Mouse (Mus musculus) macrophage (primary cell): ENCODE data around the gene Gli2. TPM values are rescaled to one million over a fixed set of nuclear protein-coding genes. Genes with fewer than 3 reads are reported as not detected.

Experiments used
- H3K27ac ChIP-seq: fragments of 350-480 bp; formaldehyde crosslinking; 2 replicates; pipeline ENCODE4 v1.9.0; 2021
- H3K36me3 ChIP-seq: fragments of 350-480 bp; formaldehyde crosslinking; 2 replicates; pipeline ENCODE4 v1.9.0; 2021; ENCODE audit errors: inconsistent target
- H3K4me3 ChIP-seq: fragments of 350-480 bp; formaldehyde crosslinking; 2 replicates; pipeline ENCODE4 v1.9.0; 2021; ENCODE audit errors: inconsistent target
- H3K79me2 ChIP-seq: fragments of 350-480 bp; formaldehyde crosslinking; 2 replicates; pipeline ENCODE4 v1.9.0; 2021; ENCODE audit errors: inconsistent target
- WGBS: methylation state at CpG from one replicate; pipeline ENCODE4 v1.1.7; 2026; ENCODE audit warnings: inconsistent platforms; ENCODE audit not compliant: missing documents; 5-methylcytosine and 5-hydroxymethylcytosine counted together
- polyA plus RNA-seq: library from polyadenylated mRNA; stranded (reverse); fragments of 250-400 nt; gene quantifications from 3 replicates; pipeline ENCODE4 v1.2.4, GENCODE M21; 2018; ENCODE audit warnings: inconsistent platforms

Gene Gli2
- polyA plus RNA-seq, 1 experiment from 2014 or later, result not detected

DNA sequence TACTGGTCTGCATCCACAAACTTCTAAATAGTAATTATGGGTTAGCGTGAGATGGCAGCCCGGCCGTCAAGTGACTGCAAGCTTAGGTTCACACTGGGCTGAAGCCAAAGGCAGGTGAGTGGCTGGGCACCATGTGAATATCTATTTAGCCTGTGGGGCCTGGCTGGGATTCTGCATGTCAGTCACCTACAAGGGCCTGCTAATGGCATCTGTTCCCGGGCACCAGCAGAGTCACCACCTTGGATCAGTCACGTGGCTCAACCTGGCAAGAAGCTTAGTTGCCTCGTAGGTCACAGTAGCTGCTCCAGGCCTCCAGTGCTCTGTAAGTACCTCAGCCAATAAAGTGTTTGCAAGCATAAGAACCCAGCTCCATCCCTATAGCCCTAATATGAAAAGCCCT, 131.2 kb downstream of the Gli2 start:
- H3K4me3 ChIP-seq, result no peak overlapping the region
- no peaks in the 10 kb centered on the region for H3K79me2 ChIP-seq
- WGBS, result 89% methylated on average over 6 of the region's 6 CpGs
- no peaks in the 10 kb centered on the region for H3K36me3 ChIP-seq
- no peak overlapping the region for H3K27ac ChIP-seq

DNA sequence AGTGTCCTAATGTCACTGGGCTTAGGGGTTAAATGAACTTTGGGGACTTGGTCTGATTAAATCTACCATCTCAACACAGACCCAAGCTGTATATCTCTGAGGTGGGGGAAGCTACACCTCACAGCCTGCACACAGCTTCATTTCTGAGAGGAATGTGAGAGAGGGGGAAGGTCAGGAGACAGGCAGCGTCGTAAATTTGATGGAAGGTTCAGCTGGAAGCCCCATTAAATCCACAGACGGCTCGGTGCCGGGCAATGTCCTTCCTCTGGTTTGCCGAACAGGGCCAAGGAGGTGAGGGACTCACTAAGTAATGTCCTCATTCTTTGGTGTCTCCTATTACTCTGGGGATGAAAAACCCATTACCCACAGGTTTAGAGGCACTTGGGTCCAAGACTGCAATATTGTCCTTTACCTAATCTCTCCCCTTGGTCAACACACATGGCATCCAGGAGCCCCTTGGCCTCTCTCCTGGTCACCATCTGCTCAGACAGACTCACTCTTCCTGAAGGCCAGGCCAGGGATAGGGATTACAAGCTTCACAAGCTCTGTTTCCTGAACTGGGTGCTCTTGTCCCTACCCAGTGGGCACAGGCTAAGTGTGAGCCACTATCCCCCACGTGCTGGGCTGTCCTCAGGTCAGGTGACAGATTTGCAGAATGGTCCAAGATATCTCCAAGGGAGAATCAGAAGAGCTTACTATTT, 135.7 kb downstream of the Gli2 start:
- H3K79me2 ChIP-seq, result no peaks in the 10 kb centered on the region
- 91% methylated on average over 7 of the region's 7 CpGs for WGBS
- H3K36me3 ChIP-seq, result no peaks in the 10 kb centered on the region
- no peak overlapping the region for H3K27ac ChIP-seq
- no peak overlapping the region for H3K4me3 ChIP-seq

DNA sequence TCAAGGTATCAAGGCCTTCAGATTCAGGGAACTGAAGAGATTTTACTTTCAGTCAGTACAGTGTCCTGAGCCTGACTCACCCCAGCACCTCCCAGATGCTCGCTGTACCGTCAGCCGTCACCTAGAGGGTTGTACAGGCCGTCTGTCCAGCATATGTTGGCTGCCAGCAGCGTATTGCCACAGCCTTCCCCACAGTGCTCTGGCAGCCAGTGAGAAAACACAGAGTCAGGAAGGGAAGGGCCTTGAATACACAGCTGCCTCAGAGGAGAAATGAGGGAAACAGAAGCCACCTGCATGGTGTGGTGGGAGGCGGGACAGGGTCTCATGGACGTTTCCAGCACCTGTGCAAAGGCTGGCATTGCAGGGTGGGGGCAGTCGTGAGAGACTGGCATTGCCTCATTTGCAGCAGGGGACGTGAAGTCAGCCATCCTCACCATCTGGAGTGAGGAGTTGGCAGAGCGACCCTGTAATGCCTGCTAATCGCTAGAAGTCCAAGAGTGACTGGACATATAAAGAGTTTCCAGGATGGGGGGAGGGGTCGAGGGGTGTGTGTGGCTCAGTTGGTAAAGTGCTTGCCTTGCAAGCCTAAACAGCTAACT, 136.8 kb downstream of the Gli2 start:
- Histone ChIP-seq H3K27ac (no peak overlapping the region), H3K79me2 (no peaks in the 10 kb centered on the region), H3K4me3 (no peak overlapping the region), H3K36me3 (no peaks in the 10 kb centered on the region)
- WGBS, result 79% methylated on average over 12 of the region's 12 CpGs

DNA sequence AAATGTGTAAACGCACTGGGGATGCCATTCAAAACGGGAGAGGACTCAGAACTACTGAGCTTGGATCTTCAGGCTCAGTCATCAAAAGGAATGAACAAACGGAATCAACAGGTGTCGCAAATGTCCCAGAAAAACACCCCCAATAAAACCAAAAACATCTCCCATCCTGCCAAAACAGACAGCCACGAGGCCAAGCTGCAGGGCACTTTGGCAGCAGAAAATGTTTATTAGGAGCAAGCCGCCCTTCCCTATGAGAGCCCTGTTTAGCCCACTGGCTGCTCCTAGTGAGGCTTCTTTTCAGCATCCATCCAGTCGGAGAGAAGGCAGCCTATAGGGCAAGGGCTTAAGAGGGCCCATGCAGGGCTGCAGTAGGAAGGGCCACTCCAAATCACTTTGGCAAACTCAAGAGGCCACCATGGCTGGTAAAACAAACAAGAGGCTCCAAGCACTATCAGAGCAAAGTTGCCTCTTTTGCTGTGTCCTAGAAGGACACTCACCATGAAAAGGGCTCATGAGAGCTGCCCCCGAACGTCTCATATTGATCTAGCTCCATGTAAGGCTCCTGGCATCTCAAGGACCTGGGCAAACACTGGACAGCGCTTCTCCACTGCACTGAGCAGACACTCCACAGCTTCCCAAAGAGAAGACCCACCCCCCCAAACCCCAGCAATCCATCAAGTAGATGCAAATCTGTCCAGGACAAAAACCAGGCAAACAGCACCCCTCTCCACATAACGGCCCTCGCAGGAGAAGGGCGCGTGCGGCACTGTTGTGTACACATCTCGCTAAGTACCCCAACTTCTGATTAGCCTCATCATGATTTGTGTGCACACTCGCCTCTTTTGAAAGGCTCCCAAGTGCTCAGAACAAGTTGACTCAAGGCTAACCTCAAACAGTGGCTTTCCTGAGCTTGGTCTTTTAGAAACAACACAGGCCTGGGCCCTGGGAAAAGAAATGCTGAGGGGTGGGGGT, 139.7 kb downstream of the Gli2 start:
- WGBS, result 84% methylated on average over 17 of the region's 17 CpGs
- Histone ChIP-seq H3K79me2 (no peaks in the 10 kb centered on the region), H3K36me3 (no peaks in the 10 kb centered on the region), H3K4me3 (no peak overlapping the region), H3K27ac (no peak overlapping the region)

DNA sequence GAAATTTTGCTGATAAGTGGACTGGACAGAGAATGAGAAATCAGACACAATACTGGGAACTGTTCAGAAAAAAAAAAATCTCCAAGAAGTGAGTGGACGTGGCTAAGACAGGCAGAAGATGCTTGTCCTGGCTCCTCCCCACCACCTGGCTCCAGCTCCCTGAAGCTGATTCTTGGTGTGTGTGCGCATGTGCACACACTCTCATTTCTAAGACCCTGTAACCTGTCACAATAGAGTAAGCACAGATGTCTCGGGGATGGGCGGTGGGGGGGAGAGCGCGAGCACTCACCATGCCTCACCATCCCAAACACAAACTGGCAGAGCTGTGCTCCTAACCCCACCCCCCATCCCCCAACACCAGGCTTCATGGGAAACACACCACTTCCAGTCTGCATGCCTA, 140.5 kb downstream of the Gli2 start:
- Histone ChIP-seq H3K79me2 (no peaks in the 10 kb centered on the region), H3K27ac (no peak overlapping the region), H3K36me3 (no peaks in the 10 kb centered on the region), H3K4me3 (no peak overlapping the region)
- 91% methylated on average over 6 of the region's 6 CpGs for WGBS

DNA sequence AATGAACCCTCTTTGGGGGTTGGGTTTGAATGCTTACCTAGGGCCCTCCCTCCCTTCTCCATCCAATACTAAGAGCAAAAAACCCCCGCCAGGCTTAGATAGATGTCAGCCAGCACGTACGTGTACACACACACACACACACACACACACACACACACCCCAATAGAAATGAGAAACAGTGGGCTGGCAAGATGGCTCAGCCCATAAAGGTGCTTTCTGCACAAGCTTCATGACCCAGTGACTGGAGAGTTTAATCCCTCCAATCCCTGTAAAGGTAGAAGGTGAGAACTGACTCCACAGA, 142.0 kb downstream of the Gli2 start:
- Histone ChIP-seq H3K79me2 (no peaks in the 10 kb centered on the region), H3K27ac (no peak overlapping the region), H3K36me3 (no peaks in the 10 kb centered on the region), H3K4me3 (no peak overlapping the region)
- WGBS, result 93% methylated on average over 3 of the region's 3 CpGs

DNA sequence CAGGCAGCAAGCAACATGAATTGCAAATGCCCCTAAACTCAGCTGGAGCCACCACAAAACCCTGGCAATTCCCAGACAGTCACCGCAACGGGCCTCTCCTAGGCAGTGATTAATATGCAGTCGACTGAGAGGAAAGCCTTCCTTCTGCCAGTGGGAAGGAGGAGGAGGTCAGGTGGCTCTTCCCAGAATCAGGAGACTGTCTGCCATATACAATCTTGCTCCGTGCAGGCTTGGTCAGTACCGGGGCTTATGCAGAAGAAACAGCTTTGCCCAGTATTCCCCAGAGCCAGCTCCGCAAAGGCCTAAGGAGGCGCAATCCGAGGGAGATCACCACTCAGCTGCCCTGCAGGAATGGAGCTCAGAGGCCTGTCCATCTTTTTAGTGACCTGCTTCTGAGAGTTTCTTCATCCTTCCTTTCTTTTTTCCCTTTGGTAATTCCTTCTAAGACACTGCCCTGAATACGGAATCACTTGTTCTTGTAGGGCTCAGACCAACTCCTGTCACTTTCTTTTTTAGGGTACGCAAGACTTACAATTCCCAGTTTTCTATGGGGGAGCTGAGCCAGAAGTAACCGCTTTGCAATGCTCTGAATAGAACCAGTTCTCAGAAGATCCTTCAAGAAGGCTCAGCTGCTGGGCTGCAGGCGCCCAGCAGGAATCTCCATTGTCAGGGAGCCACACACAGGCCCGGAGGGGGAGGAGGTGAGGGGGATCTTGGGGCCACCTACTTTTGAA, 142.6 kb downstream of the Gli2 start:
- WGBS, result 83% methylated on average over 13 of the region's 13 CpGs

DNA sequence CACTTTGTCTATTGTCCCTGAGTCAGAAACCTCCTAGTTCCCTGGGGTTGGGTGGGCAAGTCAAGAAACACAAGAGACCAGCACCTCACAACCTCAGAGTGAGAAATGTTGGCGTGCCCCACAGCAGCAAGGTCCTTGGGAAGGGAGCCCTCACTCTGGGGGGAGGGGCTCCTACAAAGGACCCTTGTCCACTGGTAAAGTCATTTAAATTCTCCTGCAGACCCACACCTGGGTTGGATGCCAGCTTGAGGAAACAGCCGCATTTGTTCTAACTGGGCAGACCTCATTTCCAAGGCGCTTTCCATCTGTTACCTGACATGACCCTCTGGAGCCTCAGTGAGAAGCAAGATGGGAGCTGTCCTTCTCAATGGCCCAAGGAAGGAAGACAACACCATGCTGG, 144.4 kb downstream of the Gli2 start:
- no peaks in the 10 kb centered on the region for H3K36me3 ChIP-seq
- H3K27ac ChIP-seq, result no peak overlapping the region
- WGBS, result 100% methylated on average over 3 of the region's 3 CpGs
- H3K4me3 ChIP-seq, result no peak overlapping the region
- H3K79me2 ChIP-seq, result no peaks in the 10 kb centered on the region

More for the DNA sequence above, 142.6 kb downstream of the Gli2 start:
- Histone ChIP-seq H3K79me2 (no peaks in the 10 kb centered on the region), H3K36me3 (no peaks in the 10 kb centered on the region), H3K27ac (no peak overlapping the region), H3K4me3 (no peak overlapping the region)

DNA sequence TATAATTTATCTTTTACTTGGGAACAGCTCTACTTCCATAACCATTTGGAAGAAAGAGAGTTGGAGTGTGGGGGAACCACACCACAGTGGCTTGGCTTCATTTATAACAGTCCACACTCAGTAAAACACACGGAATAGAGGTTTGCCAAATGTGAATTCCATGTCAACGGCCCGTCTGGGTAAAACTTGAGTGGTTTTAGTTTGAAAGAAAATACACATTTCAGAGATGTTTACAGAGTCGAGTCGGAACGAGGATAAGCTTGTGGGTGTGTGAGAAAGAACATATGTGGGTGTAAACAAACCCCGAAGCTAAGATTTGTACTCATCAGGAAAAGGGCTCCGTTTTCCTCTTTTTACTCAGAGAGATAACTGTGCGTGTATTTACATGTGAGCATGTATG, 145.8 kb downstream of the Gli2 start:
- H3K27ac ChIP-seq, result no peak overlapping the region
- no peaks in the 10 kb centered on the region for H3K36me3 ChIP-seq
- H3K4me3 ChIP-seq, result no peak overlapping the region
- H3K79me2 ChIP-seq, result no peaks in the 10 kb centered on the region
- WGBS, result 92% methylated on average over 9 of the region's 9 CpGs

DNA sequence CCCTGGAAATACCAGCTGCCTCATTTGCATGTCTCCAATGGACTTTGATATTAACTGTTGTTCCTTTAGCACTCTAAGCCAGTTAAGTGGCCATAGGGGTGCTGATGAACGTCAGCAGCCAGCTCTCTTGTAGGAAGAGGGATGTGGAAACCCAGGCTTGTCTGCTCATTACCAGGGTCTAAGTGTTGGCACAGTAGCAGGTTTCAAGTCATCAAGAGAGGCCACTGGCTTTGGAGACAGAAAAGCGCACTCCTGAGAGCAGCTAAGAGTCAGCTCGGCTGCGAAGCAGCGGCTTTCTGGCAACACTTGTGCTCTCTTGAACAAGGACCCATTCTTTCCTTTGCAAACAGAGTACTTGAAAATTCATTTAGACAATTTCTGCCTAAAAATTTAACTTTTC, 148.1 kb downstream of the Gli2 start:
- no peaks in the 10 kb centered on the region for H3K79me2 ChIP-seq
- no peak overlapping the region for H3K27ac ChIP-seq
- no peaks in the 10 kb centered on the region for H3K36me3 ChIP-seq
- 91% methylated on average over 5 of the region's 5 CpGs for WGBS
- no peak overlapping the region for H3K4me3 ChIP-seq

DNA sequence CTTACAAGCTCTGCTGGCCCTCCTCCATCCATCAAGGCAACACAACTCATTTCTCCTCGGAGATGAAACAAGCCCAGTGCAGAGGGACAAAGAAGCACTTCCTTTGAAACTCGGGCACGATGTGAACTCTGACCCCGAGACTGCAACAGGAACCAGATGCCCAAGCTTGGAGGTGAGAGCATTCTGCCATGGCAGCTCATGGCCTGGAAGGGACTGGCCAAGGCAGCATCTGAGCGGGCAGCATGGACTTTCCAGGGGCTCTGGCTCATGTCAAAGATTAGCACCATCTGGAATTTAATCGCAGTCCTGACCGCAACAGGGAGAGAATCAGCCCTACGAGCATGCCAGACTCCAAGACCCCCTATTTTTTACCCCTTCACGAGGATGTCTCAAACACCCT, 148.5 kb downstream of the Gli2 start:
- WGBS, result 79% methylated on average over 9 of the region's 9 CpGs
- Histone ChIP-seq H3K4me3 (no peak overlapping the region), H3K27ac (no peak overlapping the region), H3K36me3 (no peaks in the 10 kb centered on the region), H3K79me2 (no peaks in the 10 kb centered on the region)

DNA sequence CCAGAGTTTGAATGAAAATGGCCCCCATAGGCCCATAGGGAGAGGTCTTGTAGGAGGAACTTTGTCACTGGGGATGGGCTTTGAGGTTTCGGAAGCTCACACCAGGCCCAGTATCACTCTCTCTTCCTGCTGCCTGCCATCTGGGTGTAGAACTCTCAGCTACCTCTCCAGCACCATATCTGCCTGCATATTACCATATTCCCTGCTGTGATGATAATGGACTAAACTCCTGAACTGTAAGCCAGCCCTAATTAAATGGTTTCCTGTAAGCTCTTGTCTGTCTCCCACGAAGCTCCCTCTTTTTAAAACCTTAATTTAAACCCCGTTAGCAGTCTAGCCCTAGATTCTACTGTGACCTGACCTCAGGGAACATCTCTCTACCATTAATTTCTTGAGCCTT, 149.0 kb downstream of the Gli2 start:
- no peaks in the 10 kb centered on the region for H3K79me2 ChIP-seq
- H3K27ac ChIP-seq, result no peak overlapping the region
- H3K4me3 ChIP-seq, result no peak overlapping the region
- H3K36me3 ChIP-seq, result no peaks in the 10 kb centered on the region
- 83% methylated on average over 3 of the region's 3 CpGs for WGBS

DNA sequence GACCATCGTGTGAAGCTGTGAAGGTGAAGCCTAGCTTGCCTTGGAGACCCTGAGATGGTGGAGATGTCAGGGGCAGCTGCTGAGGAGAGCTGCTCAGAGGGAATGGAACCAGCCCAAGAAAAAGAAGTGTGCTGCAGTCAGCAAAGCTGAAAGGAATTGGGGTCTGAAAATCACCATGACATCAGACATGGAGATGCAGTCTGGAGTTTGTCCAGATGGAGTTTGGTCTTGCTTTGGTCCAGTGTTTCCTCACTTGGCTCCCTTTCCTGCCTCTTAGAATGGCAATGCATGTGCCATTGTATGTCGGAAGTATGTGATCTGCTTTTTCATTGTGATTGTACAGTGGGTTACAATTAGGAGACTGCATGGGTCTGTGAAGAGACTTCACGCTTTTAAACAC, 149.7 kb downstream of the Gli2 start:
- 89% methylated on average over 3 of the region's 3 CpGs for WGBS

DNA sequence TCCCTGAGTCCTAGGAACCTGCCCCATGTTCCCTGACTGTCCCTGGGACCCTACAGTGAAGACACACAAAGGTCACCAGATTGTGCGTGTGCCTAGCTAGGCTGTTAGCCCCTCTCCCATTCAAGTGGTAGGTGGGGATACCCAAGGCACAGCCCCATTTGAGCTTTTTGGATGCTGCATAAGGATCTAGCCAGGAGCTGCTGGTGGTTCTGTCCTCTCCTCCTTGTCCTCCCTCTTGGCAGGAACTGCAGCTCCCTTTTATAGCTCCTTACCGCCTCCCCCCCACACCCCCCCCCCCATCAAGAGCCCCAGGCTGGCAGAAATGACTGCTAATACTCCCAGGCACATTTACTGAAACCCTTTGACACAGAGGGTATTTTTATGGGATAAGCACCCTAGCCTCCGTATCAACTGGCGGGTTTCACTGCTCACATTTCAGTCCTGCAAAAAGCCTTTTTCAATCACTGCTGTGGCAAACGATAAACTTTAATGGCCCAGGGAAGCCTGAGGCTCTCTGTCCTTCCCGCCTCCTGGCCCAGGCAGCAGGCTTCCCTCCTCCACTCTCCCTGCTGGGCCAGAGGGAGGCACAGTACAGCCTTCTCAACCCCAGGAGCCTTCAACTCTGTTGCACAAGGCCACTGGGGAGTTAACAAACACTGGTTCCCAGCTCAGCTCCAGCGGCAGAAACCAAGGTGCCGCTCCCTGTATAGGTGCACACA, 151.4 kb downstream of the Gli2 start:
- no peak overlapping the region for H3K4me3 ChIP-seq
- H3K27ac ChIP-seq, result no peak overlapping the region
- H3K79me2 ChIP-seq, result no peaks in the 10 kb centered on the region
- WGBS, result 86% methylated on average over 7 of the region's 8 CpGs
- no peaks in the 10 kb centered on the region for H3K36me3 ChIP-seq

More for the DNA sequence above, 149.7 kb downstream of the Gli2 start:
- H3K4me3 ChIP-seq, result no peak overlapping the region
- H3K36me3 ChIP-seq, result no peaks in the 10 kb centered on the region
- no peak overlapping the region for H3K27ac ChIP-seq
- H3K79me2 ChIP-seq, result no peaks in the 10 kb centered on the region
